In the genomic region with DNA sequence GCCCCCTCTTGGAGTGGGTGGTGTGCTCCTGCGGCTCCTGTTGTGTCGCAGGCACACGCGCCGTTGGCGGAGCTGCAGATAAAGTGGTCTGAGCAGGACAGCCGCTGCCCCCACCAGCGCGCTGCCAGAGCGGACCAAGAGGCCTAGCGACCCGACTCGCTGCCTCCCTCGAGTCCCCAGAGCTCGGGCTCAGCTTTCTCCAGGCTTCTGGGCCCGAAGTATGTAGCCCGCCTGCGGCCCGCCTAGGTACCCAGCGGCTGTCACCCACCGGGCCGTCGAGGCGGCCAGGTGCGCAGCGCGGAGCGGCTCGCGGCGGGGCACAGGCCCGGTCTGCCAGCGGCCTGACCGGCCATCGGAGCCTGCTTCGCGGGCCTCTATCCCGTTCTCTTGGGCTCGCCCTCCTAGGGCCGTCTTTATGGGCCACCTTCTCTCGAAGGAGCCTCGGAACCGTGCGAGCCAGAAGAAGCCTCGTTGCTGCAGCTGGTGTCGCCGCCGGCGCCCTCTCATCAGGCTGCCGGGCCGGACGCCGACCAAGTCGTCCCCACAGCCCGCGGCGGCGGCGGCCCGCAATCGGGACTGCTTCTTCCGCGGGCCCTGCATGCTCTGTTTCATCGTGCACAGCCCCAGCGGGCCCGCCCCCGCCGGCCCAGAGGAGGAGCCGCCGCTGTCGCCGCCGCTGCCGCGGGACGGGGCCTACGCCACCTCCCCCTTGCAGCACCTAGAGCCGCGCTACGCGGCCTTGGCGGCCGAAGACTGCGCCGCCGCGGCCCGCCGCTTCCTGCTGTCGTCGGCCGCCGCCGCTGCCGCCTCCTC, we compare ENCODE assay signal across 8 mouse cellular contexts. TPM values are rescaled to one million over a fixed set of nuclear protein-coding genes. Genes with fewer than 3 reads are reported as not detected.
DNase-seq lines count a peak whose midpoint lies in the region; ATAC-seq lines count a peak whose summit lies in the region.

A gene (plus strand): TSS at position 40 of the 813 bp plus-strand sequence.

- peaks cover 3% of the 10 kb centered on the region for H3K4me1 ChIP-seq in forebrain, embryonic 16.5 days (replicated peaks; ENCODE audit: control insufficient read depth, insufficient read depth, low read length)
- no peaks in the 10 kb centered on the region for H3K4me1 ChIP-seq in liver, embryonic 16.5 days (ENCODE audit: control insufficient read depth, low read depth, low read length)
- H3K4me1 ChIP-seq in neural tube, embryonic 12.5 days = no peaks in the 10 kb centered on the region

- H3K9ac ChIP-seq in forebrain, embryonic 16.5 days (replicated peaks; ENCODE audit: low read depth, low read length) = peak within 1 kb of the TSS; percentile 80
- no peak within 1 kb of the TSS for H3K9ac ChIP-seq in liver, embryonic 16.5 days (ENCODE audit: low read depth, low read length)
- H3K9ac ChIP-seq in neural tube, embryonic 12.5 days = peak within 1 kb of the TSS; percentile 77

- H3K27me3 ChIP-seq in forebrain, embryonic 16.5 days (replicated peaks; ENCODE audit: control insufficient read depth, insufficient read depth, low read length) = no peaks in the 10 kb centered on the region
- H3K27me3 ChIP-seq in liver, embryonic 16.5 days (ENCODE audit: control insufficient read depth, insufficient read depth, low read depth, low read length) = peaks cover 26% of the 10 kb centered on the region
- no peaks in the 10 kb centered on the region for H3K27me3 ChIP-seq in neural tube, embryonic 12.5 days (replicated peaks)

- peak within 1 kb of the TSS; percentile 64 for H3K4me2 ChIP-seq in forebrain, embryonic 16.5 days (ENCODE audit: low read length)
- H3K4me2 ChIP-seq in liver, embryonic 16.5 days (ENCODE audit: low read depth, low read length) = peak within 1 kb of the TSS; percentile 49
- peak within 1 kb of the TSS; percentile 64 for H3K4me2 ChIP-seq in neural tube, embryonic 12.5 days (replicated peaks)

- WGBS in forebrain, embryonic 16.5 days = 21% methylated on average over 60 of the region's 95 CpGs
- WGBS in liver, embryonic 16.5 days (ENCODE audit: insufficient replicate concordance) = 19% methylated on average over 78 of the region's 95 CpGs
- WGBS in neural tube, embryonic 12.5 days = 20% methylated on average over 86 of the region's 95 CpGs

- peak; percentile 73 for DNase-seq in CD4-positive, CD25-positive, alpha-beta regulatory T cell, adult 2 months (ENCODE audit: low read depth, low spot score)
- peak; percentile 67 to 76 for DNase-seq in heart, postnatal 14 days
- DNase-seq in kidney, postnatal 4 days = peak; percentile 73 to 85
- DNase-seq in testis, postnatal 10 days (ENCODE audit: low spot score) = peak; percentile 76

- H3K27ac ChIP-seq in forebrain, embryonic 16.5 days (ENCODE audit: low read length) = peak within 1 kb of the TSS; percentile 83
- H3K27ac ChIP-seq in liver, embryonic 16.5 days (ENCODE audit: low read length) = no peak within 1 kb of the TSS
- peak within 1 kb of the TSS; percentile 42; the same call in 1 of the 2 replicates for H3K27ac ChIP-seq in neural tube, embryonic 12.5 days

- intact Hi-C loops in heart, postnatal 14 days (cut with DNase I) = no loop called here

- ATAC-seq in cerebellum, adult (ENCODE audit: insufficient number of reproducible peaks, low FRiP score, low TSS enrichment) = peak; percentile 86
- ATAC-seq in forebrain, embryonic 16.5 days = peak; percentile 94
- peak; percentile 86 for ATAC-seq in liver, embryonic 16.5 days (ENCODE audit: low read depth)
- peak; percentile 90 for ATAC-seq in neural tube, embryonic 12.5 days (ENCODE audit: low FRiP score, low read depth)

- no peaks in the 10 kb centered on the region for H3K9me3 ChIP-seq in forebrain, embryonic 16.5 days (ENCODE audit: control insufficient read depth, low read length)
- no peaks in the 10 kb centered on the region for H3K9me3 ChIP-seq in liver, embryonic 16.5 days (replicated peaks; ENCODE audit: control insufficient read depth, low read length)
- no peaks in the 10 kb centered on the region for H3K9me3 ChIP-seq in neural tube, embryonic 12.5 days

- no peaks in the 10 kb centered on the region for H3K36me3 ChIP-seq in forebrain, embryonic 16.5 days (ENCODE audit: control insufficient read depth, insufficient read depth)
- H3K36me3 ChIP-seq in liver, embryonic 16.5 days (ENCODE audit: control insufficient read depth, insufficient read depth) = no peaks in the 10 kb centered on the region
- no peaks in the 10 kb centered on the region for H3K36me3 ChIP-seq in neural tube, embryonic 12.5 days

- H3K4me3 ChIP-seq in forebrain, embryonic 16.5 days (replicated peaks; ENCODE audit: low read length) = peak within 1 kb of the TSS; percentile 63
- peak within 1 kb of the TSS; percentile 48 for H3K4me3 ChIP-seq in liver, embryonic 16.5 days (ENCODE audit: low read depth, low read length)
- H3K4me3 ChIP-seq in neural tube, embryonic 12.5 days = peak within 1 kb of the TSS; percentile 52

RNA-seq across cellular contexts. Expression of the gene that starts here (rescaled TPM):
- 10.3 and 13.2 TPM in 2 replicates for polyA plus RNA-seq in forebrain, embryonic 16.5 days (2015; fragmentation: Nextera tagmentation; extraction: Ambion mirVana)
- total RNA-seq in heart, postnatal 14 days (2021) = under 1 TPM; 0.72 to 0.80 TPM
- polyA plus RNA-seq in liver, embryonic 16.5 days (2015; fragmentation: Nextera tagmentation; extraction: Ambion mirVana) = 0.19 and 0.25 TPM in 2 replicates
- polyA plus RNA-seq in neural tube, embryonic 12.5 days (2016; fragmentation: Nextera tagmentation; extraction: Ambion mirVana) = 15.5 and 17.8 TPM in 2 replicates

Comparison
In these comparisons a context has a peak if more than half of its experiments do, and no peak if none do; other contexts are left out.
1. Peak in DNase-seq in heart, postnatal 14 days; RNA of the gene not detected or under 1 TPM.
2. Peak in ATAC-seq, H3K4me3 ChIP-seq and H3K4me2 ChIP-seq in liver, embryonic 16.5 days; RNA of the gene not detected or under 1 TPM.